Mouse (Mus musculus) liver, embryonic 15.5 days (tissue): ENCODE results near the gene Iapp. TPM values are rescaled to one million over a fixed set of nuclear protein-coding genes. Genes with fewer than 3 reads are reported as not detected.
"Not testable (repeated sequence)": the region's sequence is repeated elsewhere in the genome, so short reads cannot be mapped to it uniquely, and the experiment has no call there.

Experiments
- ATAC-seq: fragments of 200-750 bp; cut with Nextera tagmentation; 2 replicates; pipeline ENCODE4 v1.8.0; 2017; ENCODE audit warnings: moderate number of reproducible peaks, mild to moderate bottlenecking, moderate library complexity; ENCODE audit not compliant: insufficient read depth
- H3K27ac ChIP-seq: fragments of 300-500 bp; sonication (generic); replicated peaks from 2 replicates; pipeline ENCODE4 v1.5.1; 2015; ENCODE audit warnings: mild to moderate bottlenecking, inconsistent platforms
- H3K27me3 ChIP-seq: fragments of 300-500 bp; sonication (generic); 2 replicates; pipeline ENCODE4 v1.6.1; 2015; ENCODE audit warnings: mild to moderate bottlenecking, inconsistent platforms
- H3K36me3 ChIP-seq: fragments of 300-500 bp; sonication (generic); replicated peaks from 2 replicates; pipeline ENCODE4 v1.6.1; 2015; ENCODE audit warnings: moderate library complexity, mild to moderate bottlenecking, inconsistent platforms
- H3K4me1 ChIP-seq: fragments of 300-500 bp; sonication (generic); replicated peaks from 2 replicates; pipeline ENCODE4 v1.6.1; 2015; ENCODE audit warnings: inconsistent platforms
- H3K4me2 ChIP-seq: fragments of 300-500 bp; sonication (generic); 2 replicates; pipeline ENCODE4 v1.6.1; 2015; ENCODE audit warnings: moderate library complexity, mild to moderate bottlenecking, inconsistent platforms
- H3K4me3 ChIP-seq: fragments of 300-500 bp; sonication (generic); replicated peaks from 2 replicates; pipeline ENCODE4 v1.5.1; 2015; ENCODE audit warnings: mild to moderate bottlenecking, inconsistent platforms
- H3K9ac ChIP-seq: fragments of 300-500 bp; sonication (generic); 2 replicates; pipeline ENCODE4 v1.6.1; 2015; ENCODE audit warnings: moderate library complexity, mild to moderate bottlenecking, inconsistent platforms
- H3K9me3 ChIP-seq: fragments of 300-500 bp; sonication (generic); replicated peaks from 2 replicates; pipeline ENCODE4 v1.6.1; 2016; ENCODE audit warnings: inconsistent platforms
- WGBS: fragments of 180-500 bp; shearing (Covaris S2); methylation state at CpG from one replicate; pipeline ENCODE4 v1.1.7; 2015; ENCODE audit warnings: mixed read lengths; ENCODE audit not compliant: insufficient replicate concordance; 5-methylcytosine and 5-hydroxymethylcytosine counted together
- polyA plus RNA-seq: library from polyadenylated mRNA; unstranded; fragments of >200 nt; fragmentation: Nextera tagmentation; extraction: Ambion mirVana; gene quantifications from 2 replicates; pipeline ENCODE4 v1.2.1, GENCODE M21; 2015

Iapp gene
- polyA plus RNA-seq: 0.28 and 0.35 TPM in 2 replicates

- Histone ChIP-seq H3K27ac (no peak within 1 kb of the TSS), H3K9me3 (no peaks in the 10 kb centered on the region), H3K36me3 (no peaks in the 10 kb centered on the region), H3K4me2 (no peak within 1 kb of the TSS), H3K27me3 (no peaks in the 10 kb centered on the region), H3K9ac (no peak within 1 kb of the TSS), H3K4me1 (no peaks in the 10 kb centered on the region), H3K4me3 (no peak within 1 kb of the TSS)
- no peak for ATAC-seq
- 50% methylated on average over 4 of the region's 4 CpGs for WGBS
Measured at GRCm38 (mm10) chr6:142298098-142298497, at the start of gene Iapp. Iapp (plus strand) TSS chr6:142298423.

- not testable (repeated sequence) for H3K27me3 ChIP-seq, ATAC-seq, H3K4me3 ChIP-seq, H3K4me2 ChIP-seq, H3K9ac ChIP-seq, H3K4me1 ChIP-seq, H3K9me3 ChIP-seq, H3K27ac ChIP-seq, H3K36me3 ChIP-seq
- 61% methylated on average over 1 of the region's 1 CpGs for WGBS
Measured at GRCm38 (mm10) chr6:142250738-142251307, 47.4 kb upstream of the Iapp start.

GRCm38 (mm10) chr6:142275721-142276442 lies 22.3 kb upstream of the Iapp start:
- Histone ChIP-seq H3K9me3 (no peaks in the 10 kb centered on the region), H3K4me1 (no peaks in the 10 kb centered on the region), H3K27me3 (no peaks in the 10 kb centered on the region), H3K9ac (no peak overlapping the region), H3K4me2 (no peak overlapping the region), H3K4me3 (no peak overlapping the region), H3K27ac (no peak overlapping the region), H3K36me3 (no peaks in the 10 kb centered on the region)
- ATAC-seq: no peak
- WGBS: 26% methylated on average over 4 of the region's 4 CpGs

GRCm38 (mm10) chr6:142289413-142290118 lies 8.7 kb upstream of the Iapp start:
- no peak overlapping the region for H3K27ac ChIP-seq

GRCm38 (mm10) chr6:142305076-142305475 lies 6.9 kb downstream of the Iapp start:
- Histone ChIP-seq H3K9ac (no peak overlapping the region), H3K27ac (no peak overlapping the region), H3K9me3 (peaks cover 3% of the 10 kb centered on the region; the same call in 1 of the 2 replicates), H3K4me3 (no peak overlapping the region), H3K36me3 (no peaks in the 10 kb centered on the region), H3K4me2 (no peak overlapping the region), H3K4me1 (no peaks in the 10 kb centered on the region), H3K27me3 (no peaks in the 10 kb centered on the region)
- ATAC-seq: no peak

More at GRCm38 (mm10) chr6:142289413-142290118, 8.7 kb upstream of the Iapp start:
- no peak for ATAC-seq
- Histone ChIP-seq H3K36me3 (no peaks in the 10 kb centered on the region), H3K27me3 (no peaks in the 10 kb centered on the region), H3K4me3 (no peak overlapping the region), H3K9me3 (no peaks in the 10 kb centered on the region), H3K4me1 (no peaks in the 10 kb centered on the region), H3K9ac (no peak overlapping the region), H3K4me2 (no peak overlapping the region)
- 58% methylated on average over 12 of the region's 12 CpGs for WGBS

- H3K36me3 ChIP-seq: no peaks in the 10 kb centered on the region
- no peaks in the 10 kb centered on the region for H3K4me1 ChIP-seq
- H3K27ac ChIP-seq: no peak overlapping the region
- no peaks in the 10 kb centered on the region for H3K27me3 ChIP-seq
- 47% methylated on average over 5 of the region's 5 CpGs for WGBS
- H3K9ac ChIP-seq: no peak overlapping the region
- H3K9me3 ChIP-seq: peaks cover 3% of the 10 kb centered on the region; the same call in 1 of the 2 replicates
- ATAC-seq: no peak
- no peak overlapping the region for H3K4me3 ChIP-seq
- no peak overlapping the region for H3K4me2 ChIP-seq
Measured at GRCm38 (mm10) chr6:142314285-142314684, 16.1 kb downstream of the Iapp start.

- Histone ChIP-seq H3K27ac (no peak overlapping the region), H3K4me1 (no peaks in the 10 kb centered on the region), H3K4me3 (no peak overlapping the region), H3K27me3 (no peaks in the 10 kb centered on the region), H3K9me3 (no peaks in the 10 kb centered on the region), H3K36me3 (no peaks in the 10 kb centered on the region), H3K9ac (no peak overlapping the region), H3K4me2 (no peak overlapping the region)
- no peak for ATAC-seq
Measured at GRCm38 (mm10) chr6:142317106-142317505, 18.9 kb downstream of the Iapp start.

GRCm38 (mm10) chr6:142322881-142323280 lies 24.7 kb downstream of the Iapp start, which contains the start of gene Slco1a5:
Slco1a5 (minus strand) TSS chr6:142322981.
- no peak within 1 kb of the TSS for H3K27ac ChIP-seq
- H3K9ac ChIP-seq: no peak within 1 kb of the TSS
- H3K4me3 ChIP-seq: no peak within 1 kb of the TSS
- WGBS: 36% methylated on average over 4 of the region's 4 CpGs
- H3K27me3 ChIP-seq: no peaks in the 10 kb centered on the region
- no peaks in the 10 kb centered on the region for H3K36me3 ChIP-seq
- no peaks in the 10 kb centered on the region for H3K9me3 ChIP-seq
- ATAC-seq: no peak
- no peak within 1 kb of the TSS for H3K4me2 ChIP-seq
- H3K4me1 ChIP-seq: no peaks in the 10 kb centered on the region

GRCm38 (mm10) chr6:142326598-142326997 lies 28.4 kb downstream of the Iapp start:
- no peaks in the 10 kb centered on the region for H3K4me1 ChIP-seq
- WGBS: 53% methylated on average over 3 of the region's 3 CpGs
- H3K36me3 ChIP-seq: no peaks in the 10 kb centered on the region
- H3K27me3 ChIP-seq: no peaks in the 10 kb centered on the region
- H3K27ac ChIP-seq: no peak overlapping the region
- H3K4me2 ChIP-seq: no peak overlapping the region
- no peak overlapping the region for H3K4me3 ChIP-seq
- ATAC-seq: no peak
- no peaks in the 10 kb centered on the region for H3K9me3 ChIP-seq
- H3K9ac ChIP-seq: no peak overlapping the region

GRCm38 (mm10) chr6:142329201-142329600 lies 31.0 kb downstream of the Iapp start:
- Histone ChIP-seq H3K27me3 (no peaks in the 10 kb centered on the region), H3K9ac (no peak overlapping the region), H3K27ac (no peak overlapping the region), H3K4me1 (no peaks in the 10 kb centered on the region), H3K4me2 (no peak overlapping the region), H3K9me3 (no peaks in the 10 kb centered on the region), H3K36me3 (no peaks in the 10 kb centered on the region), H3K4me3 (no peak overlapping the region)
- no peak for ATAC-seq
- 30% methylated on average over 1 of the region's 1 CpGs for WGBS

GRCm38 (mm10) chr6:142338961-142339360 lies 40.7 kb downstream of the Iapp start:
- H3K9me3 ChIP-seq: no peaks in the 10 kb centered on the region
- H3K9ac ChIP-seq: no peak overlapping the region

More at GRCm38 (mm10) chr6:142338961-142339360, 40.7 kb downstream of the Iapp start:
- 45% methylated on average over 2 of the region's 2 CpGs for WGBS
- H3K4me1 ChIP-seq: no peaks in the 10 kb centered on the region
- no peaks in the 10 kb centered on the region for H3K27me3 ChIP-seq
- no peak for ATAC-seq
- no peak overlapping the region for H3K4me3 ChIP-seq
- no peak overlapping the region for H3K4me2 ChIP-seq
- H3K27ac ChIP-seq: no peak overlapping the region
- no peaks in the 10 kb centered on the region for H3K36me3 ChIP-seq
